Mouse (Mus musculus): ENCODE data around the gene Ctnnb1. TPM values are rescaled to one million over a fixed set of nuclear protein-coding genes. Genes with fewer than 3 reads are reported as not detected.
"Not testable (repeated sequence)": the region's sequence is repeated elsewhere in the genome, so short reads cannot be mapped to it uniquely, and the experiment has no call there.

The Ctnnb1 gene
- polyA plus RNA-seq (2015; fragmentation: Nextera tagmentation; extraction: Ambion mirVana), result 217 and 220 TPM in 2 replicates

GRCm38 (mm10) chr9:120929081-120929480, at the start of gene Ctnnb1:
Gene Ctnnb1, plus strand, starts transcription at chr9:120929216.
- DNase-seq (ENCODE audit: low spot score), result no peak

- DNase-seq (ENCODE audit: low spot score), result no peak
Observed at GRCm38 (mm10) chr9:120880286-120880685, 48.7 kb upstream of the Ctnnb1 start.

- DNase-seq (ENCODE audit: low spot score), result no peak
Observed at GRCm38 (mm10) chr9:120881121-120881520, 47.9 kb upstream of the Ctnnb1 start.

- DNase-seq (ENCODE audit: low spot score), result no peak
Observed at GRCm38 (mm10) chr9:120881839-120882238, 47.2 kb upstream of the Ctnnb1 start.

GRCm38 (mm10) chr9:120884726-120885125, 44.3 kb upstream of the Ctnnb1 start:
- no peak for DNase-seq (ENCODE audit: low spot score)

GRCm38 (mm10) chr9:120887631-120888030, 41.4 kb upstream of the Ctnnb1 start:
- DNase-seq (ENCODE audit: low spot score), result no peak

- no peak for DNase-seq (ENCODE audit: low spot score)
Observed at GRCm38 (mm10) chr9:120893435-120893834, 35.6 kb upstream of the Ctnnb1 start.

GRCm38 (mm10) chr9:120893971-120894370, 35.0 kb upstream of the Ctnnb1 start:
- no peak for DNase-seq (ENCODE audit: low spot score)

GRCm38 (mm10) chr9:120894376-120894775, 34.6 kb upstream of the Ctnnb1 start:
- no peak for DNase-seq (ENCODE audit: low spot score)

GRCm38 (mm10) chr9:120896502-120896901, 32.5 kb upstream of the Ctnnb1 start:
- no peak for DNase-seq (ENCODE audit: low spot score)

GRCm38 (mm10) chr9:120897269-120897668, 31.7 kb upstream of the Ctnnb1 start:
- no peak for DNase-seq (ENCODE audit: low spot score)

- DNase-seq (ENCODE audit: low spot score), result no peak
Observed at GRCm38 (mm10) chr9:120899833-120900232, 29.2 kb upstream of the Ctnnb1 start.

- DNase-seq (ENCODE audit: low spot score), result no peak
Observed at GRCm38 (mm10) chr9:120900338-120901274, 28.4 kb upstream of the Ctnnb1 start.

- no peak for DNase-seq (ENCODE audit: low spot score)
Observed at GRCm38 (mm10) chr9:120902562-120902961, 26.5 kb upstream of the Ctnnb1 start.

- DNase-seq (ENCODE audit: low spot score), result no peak
Observed at GRCm38 (mm10) chr9:120908461-120908860, 20.6 kb upstream of the Ctnnb1 start.

GRCm38 (mm10) chr9:120913152-120913551, 15.9 kb upstream of the Ctnnb1 start:
- no peak for DNase-seq (ENCODE audit: low spot score)

GRCm38 (mm10) chr9:120914429-120914828, 14.6 kb upstream of the Ctnnb1 start:
- no peak for DNase-seq (ENCODE audit: low spot score)

GRCm38 (mm10) chr9:120914877-120915459, 14.0 kb upstream of the Ctnnb1 start:
- peak; percentile 77 for DNase-seq (ENCODE audit: low spot score)

GRCm38 (mm10) chr9:120917619-120918018, 11.4 kb upstream of the Ctnnb1 start:
- DNase-seq (ENCODE audit: low spot score), result not testable (repeated sequence)

- DNase-seq (ENCODE audit: low spot score), result no peak
Observed at GRCm38 (mm10) chr9:120918211-120918610, 10.8 kb upstream of the Ctnnb1 start.

GRCm38 (mm10) chr9:120918642-120919041, 10.4 kb upstream of the Ctnnb1 start:
- no peak for DNase-seq (ENCODE audit: low spot score)

- no peak for DNase-seq (ENCODE audit: low spot score)
Observed at GRCm38 (mm10) chr9:120919130-120919529, 9.9 kb upstream of the Ctnnb1 start.

GRCm38 (mm10) chr9:120926126-120926525, 2.9 kb upstream of the Ctnnb1 start:
- DNase-seq (ENCODE audit: low spot score), result no peak

Measured in thymus, postnatal 0 days (tissue).